Mouse (Mus musculus) urinary bladder, postnatal 25 days (tissue): ENCODE results near the gene Smarcd3.

Experiments used
- DNase-seq: peaks from one replicate; pipeline ENCODE4 v3.0.0; 2022; ENCODE audit warnings: low spot score

The Smarcd3 gene

GRCm38 (mm10) chr5:24623986-24624821, at the start of gene Smarcd3:
Gene Smarcd3, minus strand, starts transcription at chr5:24624411.
- DNase-seq = peak; percentile 34

DNA sequence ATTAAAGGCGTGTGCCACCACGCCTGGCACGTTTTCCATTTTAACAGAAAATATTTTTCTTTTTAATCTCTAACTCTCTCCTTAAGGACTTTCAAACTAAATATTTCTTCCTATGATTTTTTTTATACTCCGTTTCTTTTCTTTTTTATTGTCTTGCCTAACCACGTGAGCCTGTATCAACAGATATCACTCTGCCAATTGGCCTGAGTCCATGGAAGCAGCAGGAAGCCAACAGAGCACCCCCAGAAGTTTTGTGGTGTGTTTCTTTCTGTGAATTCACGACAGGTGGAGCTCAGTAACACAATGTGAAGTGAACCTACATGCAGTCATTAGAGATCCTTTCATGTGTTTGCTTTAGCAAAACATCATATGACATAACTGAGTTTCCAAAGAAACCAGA, 37.2 kb upstream of the Smarcd3 start:
- DNase-seq = no peak

GRCm38 (mm10) chr5:24659708-24660423, 35.7 kb upstream of the Smarcd3 start:
- DNase-seq = no peak

DNA sequence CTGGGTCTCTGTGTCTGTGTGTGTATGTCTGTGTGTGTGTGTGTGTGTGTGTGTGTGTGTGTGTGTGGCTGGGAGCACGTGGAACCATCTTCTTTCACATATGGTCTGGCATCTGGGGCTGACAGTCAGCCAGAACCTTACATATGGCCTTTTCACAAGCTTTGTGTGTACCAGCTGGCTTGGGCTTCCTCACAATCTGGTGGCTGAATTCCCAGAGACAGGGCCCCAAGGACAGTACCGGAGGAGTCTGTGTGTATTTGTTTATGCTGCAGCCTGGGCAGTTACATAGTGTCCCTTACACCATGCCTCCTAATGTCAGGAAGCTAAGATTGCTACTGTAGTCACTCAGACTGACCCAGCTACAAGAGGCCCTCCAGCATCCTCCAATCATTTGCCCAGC, 32.9 kb upstream of the Smarcd3 start:
- no peak for DNase-seq

DNA sequence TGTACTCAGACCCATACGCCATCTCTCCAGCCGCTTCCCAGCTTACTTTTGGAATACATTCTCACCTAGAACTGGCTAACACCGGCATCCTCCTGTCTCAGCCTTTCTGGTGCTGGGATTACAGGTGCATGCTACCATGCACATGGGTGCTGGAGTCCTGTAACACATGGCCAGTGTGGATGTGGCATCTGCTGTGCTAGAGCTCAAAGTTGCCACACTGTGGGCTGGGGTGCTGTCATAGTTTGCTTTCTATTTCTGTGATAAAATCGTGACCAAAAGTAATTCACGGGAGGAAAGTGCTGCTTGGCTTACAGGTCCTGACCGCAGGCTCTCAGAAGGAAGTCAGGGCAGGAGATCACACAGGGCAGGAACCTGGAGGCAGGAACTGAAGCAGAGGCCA, 30.3 kb upstream of the Smarcd3 start:
- no peak for DNase-seq

- no peak for DNase-seq
Measured at GRCm38 (mm10) chr5:24652780-24653179, 28.6 kb upstream of the Smarcd3 start.

DNA sequence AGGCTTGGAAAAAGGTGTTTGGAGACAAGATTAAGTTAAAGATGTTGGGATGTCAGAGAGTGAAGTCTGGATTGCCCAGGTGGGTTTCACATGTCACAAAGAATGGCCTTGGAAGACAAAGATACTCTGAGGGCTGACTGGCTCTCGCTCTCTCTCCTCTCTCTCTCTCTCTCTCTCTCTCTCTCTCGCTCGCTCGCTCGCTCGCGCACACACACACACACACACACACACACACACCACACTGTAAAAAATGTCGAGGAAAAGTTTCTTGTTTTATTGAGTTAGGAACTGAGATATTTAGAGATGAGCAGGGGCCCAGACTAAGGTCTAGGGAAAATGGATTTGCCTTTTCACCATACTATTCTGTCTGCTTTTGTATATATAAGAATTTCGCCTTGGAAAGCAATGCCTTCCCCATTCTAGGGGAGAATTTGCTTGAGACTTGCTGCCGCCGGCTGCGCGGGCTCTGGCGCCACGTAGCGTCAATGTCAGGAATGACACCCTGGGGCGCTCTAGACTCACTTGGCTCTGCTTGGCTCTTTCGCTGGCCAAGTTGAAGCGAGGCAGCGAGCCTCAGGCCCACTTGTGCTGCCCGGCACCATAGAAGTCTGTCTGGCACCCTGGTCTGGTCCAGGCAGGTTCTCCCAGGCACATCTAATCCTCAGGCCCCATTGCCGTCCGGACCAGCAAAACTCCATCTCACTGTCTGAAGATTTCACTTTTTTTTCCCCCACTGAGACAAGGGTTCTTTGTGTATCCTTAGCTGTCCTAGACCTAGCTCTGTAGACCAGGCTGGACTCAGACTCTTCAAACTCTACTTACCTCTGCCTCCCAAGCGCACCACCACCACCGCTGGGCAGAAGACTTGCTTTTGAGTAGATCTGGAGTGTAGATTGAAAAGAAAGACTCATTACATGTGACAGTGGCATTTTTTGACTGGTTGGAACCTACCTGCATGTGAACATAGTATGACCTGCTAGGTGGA, 27.8 kb upstream of the Smarcd3 start:
- DNase-seq = peak; percentile 89

- DNase-seq = no peak
Measured at GRCm38 (mm10) chr5:24651356-24651755, 27.1 kb upstream of the Smarcd3 start.

- no peak for DNase-seq
Measured at GRCm38 (mm10) chr5:24649701-24650100, 25.5 kb upstream of the Smarcd3 start.

GRCm38 (mm10) chr5:24649231-24649630, 25.0 kb upstream of the Smarcd3 start:
- no peak for DNase-seq

- no peak for DNase-seq
Measured at GRCm38 (mm10) chr5:24645454-24645853, 21.2 kb upstream of the Smarcd3 start.

DNA sequence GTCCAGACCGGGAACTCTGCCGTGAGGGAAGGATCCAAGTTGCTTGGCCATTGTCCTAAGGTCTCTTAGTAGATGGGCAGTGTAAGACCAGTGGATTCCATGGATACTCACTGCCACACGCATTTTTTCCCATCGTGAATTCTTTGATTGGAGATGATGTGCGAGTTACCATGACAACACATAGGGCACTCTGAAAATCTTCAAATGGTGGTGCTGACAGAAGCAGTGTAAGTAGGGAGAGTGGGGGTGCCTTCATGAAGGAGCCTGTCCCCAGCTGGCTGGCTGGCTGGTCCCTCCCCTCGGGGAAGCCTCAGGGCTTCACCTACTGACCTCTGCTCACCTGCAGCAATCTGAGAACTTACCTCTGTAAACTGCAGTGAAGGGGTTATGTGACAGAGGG, 14.9 kb upstream of the Smarcd3 start:
- DNase-seq = no peak

DNA sequence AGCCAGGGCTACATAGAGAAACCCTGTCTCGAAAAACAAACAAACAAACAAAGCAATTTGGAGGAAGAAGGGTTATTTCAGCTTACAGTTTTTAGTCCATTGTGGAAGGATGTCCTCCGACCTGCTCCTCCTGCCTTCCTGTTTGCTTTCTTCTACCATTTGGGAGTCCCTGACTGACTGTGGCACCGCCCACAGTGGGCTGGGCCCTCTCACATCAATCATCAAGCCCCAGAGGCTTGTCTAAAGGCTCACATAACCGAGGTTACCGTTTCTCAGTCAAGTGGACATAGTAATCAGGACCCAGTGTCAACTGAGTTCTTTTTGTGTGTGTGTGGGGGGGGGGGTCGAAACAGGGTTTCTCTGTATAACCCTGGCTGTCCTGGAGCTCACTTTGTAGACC, 13.9 kb upstream of the Smarcd3 start:
- no peak for DNase-seq

DNA sequence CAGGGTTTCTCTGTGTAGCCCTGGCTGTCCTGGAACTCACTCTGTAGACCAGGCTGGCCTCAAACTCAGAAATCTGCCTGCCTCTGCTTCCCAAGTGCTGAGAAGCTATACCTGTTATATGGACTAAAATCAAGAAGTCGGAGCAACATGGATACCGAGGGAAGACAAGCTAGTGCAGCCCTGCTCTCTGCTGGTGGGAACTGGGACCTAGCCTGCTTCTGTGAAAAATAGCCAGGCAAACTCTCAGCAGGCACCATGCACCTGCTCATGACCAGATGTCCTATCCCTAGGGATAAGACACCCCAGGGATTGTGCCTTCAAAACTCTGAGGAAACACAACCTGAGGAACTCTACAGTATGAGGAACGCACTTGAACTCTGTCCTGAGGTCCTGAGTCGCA, 12.8 kb upstream of the Smarcd3 start:
- DNase-seq = no peak

DNA sequence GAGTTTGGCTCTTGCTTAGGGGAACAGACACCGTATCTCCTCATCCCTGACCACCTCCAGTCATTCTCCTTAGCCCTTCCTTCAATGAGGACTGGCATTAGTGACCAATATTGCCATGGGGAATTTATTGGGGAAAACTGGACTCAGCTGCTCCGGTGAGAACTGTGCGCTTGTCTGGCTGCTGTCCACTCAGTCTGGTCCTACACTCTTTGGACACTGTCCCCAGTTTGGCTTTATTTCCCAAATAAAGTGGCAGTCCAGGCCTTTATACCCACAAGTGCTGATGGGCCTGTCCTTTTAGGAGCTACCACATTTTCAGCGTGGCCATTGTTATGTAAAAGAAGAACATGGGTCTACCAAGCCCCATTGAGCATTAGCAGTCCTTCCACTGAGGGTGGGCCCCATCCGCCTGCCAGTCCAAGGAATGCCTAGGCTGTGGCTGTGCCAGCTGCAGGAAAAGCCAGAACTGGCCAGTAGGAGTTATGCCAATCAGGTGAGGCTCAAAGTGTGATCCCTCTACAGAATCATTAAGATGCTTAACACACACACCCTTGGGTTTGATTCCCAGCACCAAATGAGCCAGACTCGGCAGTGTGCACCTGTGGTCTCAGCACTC, 11.4 kb upstream of the Smarcd3 start:
- no peak for DNase-seq

- DNase-seq = no peak
Measured at GRCm38 (mm10) chr5:24635093-24635492, 10.9 kb upstream of the Smarcd3 start.

GRCm38 (mm10) chr5:24629712-24630111, 5.5 kb upstream of the Smarcd3 start:
- no peak for DNase-seq

GRCm38 (mm10) chr5:24624822-24625120, 560 bp upstream of the Smarcd3 start:
- DNase-seq = no peak

- no peak for DNase-seq
Measured at GRCm38 (mm10) chr5:24623041-24623985, 898 bp downstream of the Smarcd3 start.

DNA sequence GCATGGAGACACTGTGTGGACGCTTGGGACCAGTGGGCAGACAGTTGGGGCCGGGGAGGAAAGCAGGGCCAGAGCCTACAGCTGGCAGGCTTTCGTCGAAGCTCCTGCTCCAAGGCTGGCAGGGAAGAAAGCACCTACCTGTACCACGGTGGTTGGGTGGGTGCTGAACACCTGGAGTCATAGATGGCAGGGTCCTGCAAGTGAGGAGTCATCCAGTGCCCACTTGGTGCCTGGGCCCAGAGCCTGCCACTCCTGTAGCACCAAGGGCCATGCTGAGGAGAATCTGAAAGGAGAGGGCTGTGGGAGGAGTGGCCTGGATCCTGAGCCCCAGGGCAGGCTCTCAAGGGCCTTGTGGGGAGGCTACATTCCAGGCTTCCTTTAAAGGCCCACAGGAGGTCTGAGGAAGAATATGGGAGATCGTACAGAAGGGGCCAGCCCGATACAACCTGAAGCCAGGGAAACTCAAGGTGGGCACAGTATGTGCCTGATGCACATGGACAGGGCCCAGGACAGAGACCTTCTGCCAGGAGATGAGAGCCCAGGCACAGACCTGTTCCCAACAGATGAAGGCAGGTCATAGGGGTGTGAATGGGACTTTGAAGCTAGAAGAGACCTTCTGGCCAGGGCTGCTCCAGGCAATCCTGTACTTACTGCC, 1.7 kb downstream of the Smarcd3 start:
- DNase-seq = no peak
